Mouse (Mus musculus) megakaryocyte, embryonic 14.5 days (primary cell): ENCODE measurements at regions not wholly inside any gene's neighbourhood (a gene's known extent, or its start where the extent isn't known, plus 50 kb on each side); places are given as distances from the start of the nearest gene placed in this dataset.

Experiments
- FLI1 ChIP-seq: IDR thresholded peaks from 2 replicates; pipeline ENCODE4 v1.6.1; 2012; ENCODE audit warnings: low read length, inconsistent platforms, mixed read lengths
- GATA1 ChIP-seq: IDR thresholded peaks from 3 replicates; pipeline ENCODE4 v1.6.1; 2012; ENCODE audit warnings: mixed read lengths, low read length, inconsistent platforms, borderline replicate concordance

DNA sequence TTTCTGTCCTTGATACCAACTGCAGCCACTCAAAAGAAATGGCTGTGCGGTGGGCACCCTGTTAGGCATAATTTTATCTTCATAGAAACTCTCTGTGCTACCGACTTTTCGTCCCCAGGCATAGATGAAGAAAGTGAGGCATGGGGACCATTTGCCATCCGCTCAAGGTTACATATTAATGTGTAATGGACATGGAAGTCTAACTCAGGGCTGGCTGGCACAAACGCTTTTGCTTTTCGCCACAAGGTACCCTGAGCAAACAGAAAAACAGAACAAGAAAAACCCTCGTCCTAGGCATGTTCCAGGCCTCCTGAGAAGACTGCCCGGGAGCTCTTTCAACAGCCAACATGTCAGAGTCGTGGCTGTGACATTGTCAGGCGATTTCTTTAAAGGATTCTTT lies 121.0 kb upstream of the Smyd2 start:
- no peak for TF ChIP-seq GATA1
- no peak for TF ChIP-seq FLI1
